Mouse (Mus musculus) heart, postnatal 25 days (tissue): ENCODE measurements around the gene Bsdc1. TPM values are rescaled to one million over a fixed set of nuclear protein-coding genes. Genes with fewer than 3 reads are reported as not detected.
"Not testable (repeated sequence)": the region's sequence is repeated elsewhere in the genome, so short reads cannot be mapped to it uniquely, and the experiment has no call there.

Source experiments
- DNase-seq: peaks from one replicate; pipeline ENCODE4 v3.0.0; 2022; ENCODE audit warnings: low spot score
- intact Hi-C: fragments of 180-260 bp; cut with DNase I; formaldehyde crosslinking; loops from one replicate; pipeline ENCODE4 v1.15.1; 2025
- total RNA-seq, 2 experiments: library from RNA; stranded (reverse); gene quantifications; 2 replicates each; pipeline ENCODE4 v1.2.3; 2021

Bsdc1 gene
- total RNA-seq, 2 experiments from 2014 or later: 40.6 to 45.6 TPM

DNA sequence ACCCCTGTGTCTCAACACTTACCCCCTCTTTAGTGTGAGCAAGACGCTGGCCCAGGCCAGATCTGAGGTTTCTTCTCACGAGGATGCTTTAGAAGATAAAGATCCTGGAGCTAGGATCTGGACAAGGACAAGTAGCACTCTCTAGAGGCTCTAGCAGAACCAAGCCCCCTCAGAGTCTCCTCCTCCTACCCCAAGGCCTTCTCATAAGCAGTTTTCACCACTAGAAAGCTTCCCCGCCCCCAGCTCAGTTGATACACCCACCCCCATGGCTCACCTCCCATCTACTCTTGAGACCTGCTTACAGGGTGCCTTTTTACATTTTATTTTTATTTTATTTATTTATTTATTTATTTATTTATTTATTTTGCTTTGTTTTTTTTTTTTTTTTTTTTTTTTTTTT, 48.3 kb downstream of the Bsdc1 start:
- no peak for DNase-seq
- intact Hi-C loops: no loop called here

DNA sequence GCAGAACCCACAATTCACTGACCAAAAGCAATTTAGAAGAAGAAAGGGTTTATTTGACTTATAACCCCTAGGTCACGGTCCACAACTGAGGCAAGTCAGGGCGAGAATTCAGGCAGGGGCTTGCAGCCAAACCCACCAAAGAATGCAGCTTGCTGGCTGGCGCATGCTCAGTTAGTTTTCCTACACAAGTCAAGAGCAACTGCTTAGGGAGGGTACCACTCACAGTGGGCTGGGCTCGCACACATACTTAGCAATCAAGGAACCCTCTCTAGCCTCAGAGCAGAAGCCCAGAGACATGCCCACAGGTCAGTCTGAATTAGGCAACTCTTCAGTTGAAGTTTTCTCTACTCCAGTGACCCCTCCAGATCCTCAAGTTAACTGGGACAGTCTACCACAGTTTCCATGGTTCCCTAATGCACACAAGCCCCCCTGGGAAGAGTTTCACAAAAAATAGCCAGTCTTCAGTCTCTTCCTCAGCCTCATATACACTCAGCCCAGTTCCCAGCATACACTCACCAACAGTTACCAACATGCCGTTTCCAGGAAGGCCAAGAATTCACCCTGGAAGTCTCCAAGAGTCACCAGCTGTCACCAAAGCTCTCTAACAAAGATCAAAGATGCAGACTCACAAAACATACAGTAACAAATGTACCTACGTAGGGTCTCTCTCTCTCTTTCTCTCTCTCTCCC, 49.5 kb downstream of the Bsdc1 start:
- no peak for DNase-seq
- intact Hi-C loops: no loop called here

DNA sequence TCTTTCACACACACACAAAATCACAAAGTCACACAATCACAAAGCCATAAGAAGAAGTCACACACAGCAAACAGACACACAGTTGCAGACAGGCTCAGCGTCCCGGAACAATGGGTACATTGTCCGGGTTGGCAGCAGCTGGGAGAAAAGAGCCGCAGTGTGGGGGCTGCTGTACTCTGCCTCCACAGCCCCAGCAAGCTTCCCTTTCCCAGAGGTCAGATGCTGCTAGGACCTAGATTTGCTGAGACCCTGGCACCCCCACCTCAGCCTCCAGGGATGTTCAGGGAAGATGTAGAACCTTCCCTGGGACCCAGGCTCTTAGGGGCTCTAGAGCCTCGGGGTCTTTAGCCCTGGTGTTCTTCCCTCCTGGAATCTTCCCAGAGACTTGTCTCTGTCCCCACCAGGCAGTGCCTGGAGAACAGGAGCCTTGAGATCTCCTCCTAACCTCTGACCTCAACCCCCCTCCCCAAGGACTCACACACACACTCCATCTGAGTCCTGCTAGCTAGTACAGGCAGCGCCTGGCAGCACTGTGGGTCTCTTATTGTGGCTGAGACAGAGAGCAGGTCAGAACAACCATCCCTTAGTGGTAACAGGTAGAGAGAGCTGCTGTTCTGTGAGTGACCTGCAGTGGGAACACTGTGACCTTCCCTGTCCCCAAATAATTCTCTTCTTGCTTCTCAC, 50.2 kb downstream of the Bsdc1 start:
- intact Hi-C loops: no loop called here
- no peak for DNase-seq

DNA sequence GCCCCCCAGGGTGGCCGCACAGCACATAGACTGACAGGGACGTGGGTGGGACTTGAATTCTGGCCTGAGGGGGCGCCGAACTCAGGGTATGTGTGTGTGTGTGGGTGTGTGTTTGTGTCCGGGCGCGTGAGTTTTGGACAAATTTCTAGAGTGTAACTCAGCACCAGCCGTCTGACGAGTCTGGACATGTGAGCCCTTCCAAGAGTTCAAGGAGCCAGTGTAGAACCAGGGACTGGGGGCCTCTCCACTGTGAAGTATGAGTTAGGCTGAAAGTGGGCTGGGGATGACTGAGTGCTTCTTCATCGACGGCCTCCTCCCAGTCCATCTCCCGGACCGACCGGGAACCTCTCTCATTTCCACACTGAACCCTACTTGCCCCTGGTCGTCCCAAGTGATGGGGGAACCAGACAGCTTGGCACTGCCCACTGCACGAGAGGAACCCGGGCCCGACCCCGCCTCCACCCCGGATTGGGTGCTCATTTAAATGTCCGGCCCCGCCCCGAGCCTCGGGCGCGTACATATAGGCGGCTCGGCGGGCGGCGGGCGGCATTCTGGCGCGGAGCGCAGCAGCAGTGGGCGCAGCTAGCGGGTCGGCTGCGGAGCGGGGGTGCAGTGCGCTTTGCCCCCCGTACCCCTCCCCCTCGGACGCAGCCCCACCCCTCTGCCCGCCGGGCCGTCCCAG, 51.8 kb downstream of the Bsdc1 start, which contains the start of gene Marcksl1:
Gene Marcksl1, plus strand, starts transcription at position 496 of the 682 bp plus-strand sequence.
- intact Hi-C loops: no loop called here
- peak; percentile 76 for DNase-seq

DNA sequence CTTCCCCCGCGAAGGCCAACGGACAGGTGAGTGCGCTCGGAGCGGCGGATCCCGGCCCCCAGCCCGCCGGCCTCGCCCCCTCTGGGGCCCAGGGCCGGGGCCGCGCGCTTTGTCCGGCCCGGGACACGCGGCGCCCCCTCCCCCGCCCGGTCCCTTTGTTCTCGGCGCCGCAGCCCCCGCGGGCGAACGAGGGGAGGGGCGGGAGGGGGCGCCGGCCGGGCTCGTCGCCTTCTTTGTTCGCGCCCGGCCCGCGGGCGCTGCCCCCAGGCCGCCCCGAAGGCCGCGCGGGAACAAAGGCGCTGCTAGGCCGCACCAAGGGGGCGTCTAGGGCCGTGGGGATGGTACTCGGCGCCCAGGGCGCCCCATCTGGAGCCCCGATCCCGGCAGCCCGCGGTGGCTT, 52.5 kb downstream of the Bsdc1 start:
- no peak for DNase-seq
- intact Hi-C loops: no loop called here

DNA sequence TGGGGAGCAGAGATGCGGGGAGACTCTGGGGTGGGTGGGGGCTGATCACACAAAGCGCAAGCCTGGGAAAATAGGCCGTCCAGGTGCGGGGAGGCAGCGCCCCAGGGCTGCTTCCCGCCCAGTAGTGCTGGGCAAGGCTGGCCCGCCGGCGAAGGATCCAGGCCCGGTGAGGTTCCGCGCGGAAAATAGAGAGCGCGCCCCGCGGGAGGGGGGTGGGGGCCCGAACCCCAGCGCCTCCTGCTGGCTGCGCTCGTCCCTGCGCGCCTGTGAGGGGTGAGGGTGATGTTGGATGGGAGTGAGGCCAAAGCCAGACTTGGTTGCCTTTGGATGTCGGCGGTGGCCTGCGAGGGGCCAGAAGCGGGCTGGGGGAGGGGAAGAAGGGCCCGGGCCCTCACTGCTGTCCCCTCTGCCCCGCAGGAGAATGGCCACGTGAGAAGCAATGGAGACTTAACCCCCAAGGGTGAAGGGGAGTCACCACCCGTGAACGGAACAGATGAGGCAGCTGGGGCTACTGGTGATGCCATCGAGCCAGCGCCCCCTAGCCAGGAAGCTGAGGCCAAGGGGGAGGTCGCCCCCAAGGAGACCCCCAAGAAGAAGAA, 53.0 kb downstream of the Bsdc1 start:
- intact Hi-C loops: no loop called here
- peak; percentile 30 for DNase-seq

DNA sequence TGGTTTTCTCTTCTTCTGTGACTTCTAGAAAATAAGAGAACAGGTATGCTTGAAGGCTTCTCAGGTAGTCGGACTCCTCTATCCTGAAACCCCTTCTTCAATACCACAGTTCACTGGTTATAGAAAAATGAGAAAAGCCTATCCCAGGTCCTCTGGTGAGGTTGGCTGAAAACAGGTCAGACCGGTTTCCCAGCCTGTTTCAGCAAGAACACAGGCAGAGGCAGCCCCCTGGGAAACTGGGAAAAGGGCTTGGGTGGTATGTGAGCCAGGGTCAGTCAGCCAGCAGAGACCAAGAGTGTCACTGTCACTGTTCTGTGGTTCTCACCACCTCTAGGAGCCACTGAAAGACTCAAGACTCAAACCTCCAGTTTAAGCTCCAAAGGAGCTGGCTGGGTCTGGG, 55.5 kb downstream of the Bsdc1 start:
- DNase-seq: no peak
- intact Hi-C loops: no loop called here

DNA sequence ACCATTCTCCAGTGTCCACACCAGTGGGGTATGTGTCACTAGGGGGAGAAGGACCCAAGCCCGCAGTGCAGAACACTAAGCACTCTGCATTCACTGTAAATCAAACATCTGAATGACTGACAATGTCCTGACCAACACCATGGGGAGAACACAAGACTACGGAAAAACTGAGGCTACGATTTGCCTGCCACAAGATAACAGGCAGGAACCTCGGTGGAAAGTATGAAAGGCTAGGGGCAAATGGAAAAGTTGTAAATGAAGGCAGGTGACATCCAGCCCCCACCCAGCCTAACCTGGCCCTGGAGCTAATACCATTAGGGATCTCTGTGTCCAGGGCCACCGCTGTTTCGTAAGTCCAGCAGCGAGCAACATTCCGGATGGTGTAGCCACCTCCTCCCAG, 57.1 kb downstream of the Bsdc1 start:
- no peak for DNase-seq
- intact Hi-C loops: no loop called here

DNA sequence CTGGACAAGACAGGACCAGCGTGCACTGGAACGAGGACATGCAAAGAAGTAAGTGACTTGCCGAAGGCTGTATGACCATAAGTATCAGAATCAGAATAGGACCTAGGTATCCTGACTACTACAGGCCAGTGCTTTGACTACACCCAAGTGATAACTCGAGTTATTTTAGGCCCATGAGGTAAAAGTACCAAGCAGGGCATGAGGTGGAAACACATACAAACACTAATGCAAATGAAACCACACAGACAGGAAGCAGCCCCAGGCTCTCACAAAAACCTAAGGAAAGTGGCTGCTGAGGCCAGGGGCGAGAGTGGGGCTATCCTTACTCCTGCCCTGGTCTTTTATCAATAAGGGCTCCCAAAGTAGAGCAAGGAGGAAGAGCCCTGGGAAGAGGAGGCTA, 64.0 kb downstream of the Bsdc1 start:
- intact Hi-C loops: no loop called here
- no peak for DNase-seq

DNA sequence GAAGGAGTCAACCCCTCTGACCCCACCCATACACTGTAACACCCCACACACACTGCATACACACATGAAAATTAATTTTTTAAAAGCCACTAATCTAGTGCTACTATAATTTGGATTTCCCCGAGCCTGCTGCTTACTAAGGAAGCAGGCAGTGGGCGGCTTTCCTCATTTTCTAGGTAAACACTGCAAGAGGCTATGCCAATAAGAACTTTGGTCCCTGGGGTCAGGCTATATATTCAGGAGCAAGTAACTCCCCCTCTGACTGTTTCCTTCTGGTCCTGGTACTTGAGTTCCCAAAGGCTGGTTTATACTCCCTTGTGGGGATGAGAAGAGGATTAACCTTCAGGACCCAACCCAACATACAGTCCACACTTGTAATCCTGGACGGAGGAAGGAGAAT, 64.5 kb downstream of the Bsdc1 start:
- intact Hi-C loops: no loop called here
- DNase-seq: no peak

DNA sequence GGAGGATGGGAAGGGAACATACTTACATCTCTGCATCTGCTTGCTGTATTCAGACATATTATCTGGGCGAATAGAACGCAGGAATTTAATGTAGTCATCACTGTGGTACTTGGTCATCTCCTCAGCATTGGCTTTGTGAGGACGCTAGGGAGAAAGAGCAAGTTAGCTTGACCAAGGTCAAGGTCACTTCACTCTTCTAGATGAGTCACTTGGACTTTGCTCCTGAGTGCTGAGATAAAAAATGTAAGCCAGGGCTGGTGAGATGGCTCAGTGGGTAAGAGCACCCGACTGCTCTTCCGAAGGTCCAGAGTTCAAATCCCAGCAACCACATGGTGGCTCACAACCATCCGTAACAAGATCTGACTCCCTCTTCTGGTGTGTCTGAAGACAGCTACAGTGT, 67.5 kb downstream of the Bsdc1 start:
- DNase-seq, intact Hi-C loops: not testable (repeated sequence)

Other genes starting within 250 kb of the Bsdc1 start
- gene C77080, start 200.2 kb upstream of the Bsdc1 start, total RNA-seq: 1 to 10 TPM; 3.3 to 6.1 TPM
- 10 to 100 TPM; 15.5 to 16.3 TPM for gene Sync, start 174.0 kb upstream of the Bsdc1 start, total RNA-seq
- 10 to 100 TPM; 77.5 to 84.0 TPM for gene Rbbp4, start 126.2 kb upstream of the Bsdc1 start, total RNA-seq
- 10 to 100 TPM; 18.6 to 22.7 TPM for gene Zbtb8os, start 125.9 kb upstream of the Bsdc1 start, total RNA-seq
- 1 to 10 TPM; 3.5 to 3.7 TPM for gene Zbtb8a, start 83.5 kb upstream of the Bsdc1 start, total RNA-seq
- under 1 TPM in 1 of 2 experiments, not detected in 1; 0.08 TPM for gene Zbtb8b, start 20.7 kb upstream of the Bsdc1 start, total RNA-seq
- not detected for gene Tssk3, start 29.4 kb downstream of the Bsdc1 start, total RNA-seq
- gene Fam229a, start 29.6 kb downstream of the Bsdc1 start, total RNA-seq: not detected
- gene Marcksl1, start 52.0 kb downstream of the Bsdc1 start, total RNA-seq: 1 to 10 TPM; 6.8 to 7.8 TPM
- gene Hdac1, start 81.1 kb downstream of the Bsdc1 start, total RNA-seq: 10 to 100 TPM; 15.9 to 18.6 TPM
- gene Lck, start 112.1 kb downstream of the Bsdc1 start, total RNA-seq: 1 to 10 TPM in 1 of 2 experiments, under 1 TPM in 1; 0.47 to 1.2 TPM
- 1 to 10 TPM in 1 of 2 experiments, under 1 TPM in 1; 0.70 to 1.0 TPM for gene Fam167b, start 117.0 kb downstream of the Bsdc1 start, total RNA-seq
- gene Eif3i, start 139.1 kb downstream of the Bsdc1 start, total RNA-seq: 100 to 1,000 TPM; 119 to 129 TPM
- 10 to 100 TPM; 38.5 to 42.3 TPM for gene Tmem234, start 139.1 kb downstream of the Bsdc1 start, total RNA-seq
- gene Dcdc2b, start 152.7 kb downstream of the Bsdc1 start, total RNA-seq: 1 to 10 TPM in 1 of 2 experiments, under 1 TPM in 1; 0.61 to 1.5 TPM
- 10 to 100 TPM; 17.2 to 19.1 TPM for gene Iqcc, start 157.5 kb downstream of the Bsdc1 start, total RNA-seq
- gene Ccdc28b, start 162.4 kb downstream of the Bsdc1 start, total RNA-seq: 10 to 100 TPM; 25.3 to 28.5 TPM
- 10 to 100 TPM; 26.2 to 27.3 TPM for gene Txlna, start 179.5 kb downstream of the Bsdc1 start, total RNA-seq
- 10 to 100 TPM; 71.7 to 79.6 TPM for gene Kpna6, start 211.2 kb downstream of the Bsdc1 start, total RNA-seq
- 1 to 10 TPM; 5.3 to 5.7 TPM for gene Tmem39b, start 235.3 kb downstream of the Bsdc1 start, total RNA-seq